Mouse (Mus musculus): ENCODE measurements around the gene Kmt2e.

DNA sequence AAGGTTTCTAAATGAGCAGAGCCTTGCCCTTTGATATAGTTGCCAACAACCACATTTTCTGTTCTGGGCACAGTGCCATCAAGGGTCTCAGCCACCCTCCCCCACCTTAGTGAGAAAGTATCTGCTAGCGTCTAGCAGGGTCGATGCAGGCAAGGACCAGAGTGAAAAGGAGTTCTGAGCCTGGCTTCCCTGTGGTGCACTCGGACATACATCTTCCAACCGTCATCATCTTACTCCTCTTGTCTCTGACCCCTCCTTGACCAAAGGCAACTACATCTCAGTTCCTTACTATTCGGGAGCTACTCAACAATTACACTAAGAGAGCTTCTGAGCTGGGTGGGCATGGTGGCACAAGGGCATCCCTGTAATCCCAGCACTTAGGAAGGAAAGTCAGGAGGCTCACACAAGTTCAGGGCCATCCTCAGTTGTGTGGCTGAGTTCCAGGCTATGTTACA is 48.5 kb upstream of the Kmt2e start:
- TF ChIP-seq CTCF (IDR thresholded peaks at IDR 0.05): no peak
- no peak for TF ChIP-seq POLR2A (IDR thresholded peaks at IDR 0.05; ENCODE audit: insufficient read depth, low read depth, low read length)
- TF ChIP-seq EP300 (IDR thresholded peaks at IDR 0.05; ENCODE audit: insufficient read depth, low read depth, low read length): no peak

Measured in heart, adult 2 months (tissue).